Mouse (Mus musculus) brain, adult 2 months (tissue): Measurements from ENCODE around the gene Psmd9.

Source experiments
- DNase-seq: peaks from one replicate; pipeline ENCODE4 v3.0.0; 2011; ENCODE audit warnings: low read depth, low spot score

Psmd9 gene

GRCm38 (mm10) chr5:123137044-123137909 lies 31.9 kb upstream of the Psmd9 start:
- DNase-seq: peak; percentile 82

DNA sequence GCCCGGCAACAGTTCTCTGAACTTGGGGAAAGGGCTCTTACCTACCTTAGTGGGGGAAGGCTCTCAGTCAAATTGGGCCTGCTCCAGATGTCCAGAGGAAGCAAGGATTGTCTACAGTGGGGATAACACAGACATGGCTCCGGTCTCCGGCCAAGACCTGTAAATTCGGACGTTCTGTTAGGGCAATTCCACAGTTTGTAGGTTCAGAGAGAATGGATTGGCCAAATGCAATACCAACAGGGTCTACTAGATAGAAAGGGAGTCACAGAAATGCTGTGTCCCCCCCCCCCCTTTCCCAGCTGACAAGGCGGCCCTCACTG lies 31.3 kb upstream of the Psmd9 start:
- no peak for DNase-seq

GRCm38 (mm10) chr5:123138230-123138911 lies 30.8 kb upstream of the Psmd9 start:
- peak; percentile 75 for DNase-seq

- DNase-seq: peak; percentile 97
These were observed 30.1 kb upstream of the Psmd9 start for GRCm38 (mm10) chr5:123138953-123139721.

DNA sequence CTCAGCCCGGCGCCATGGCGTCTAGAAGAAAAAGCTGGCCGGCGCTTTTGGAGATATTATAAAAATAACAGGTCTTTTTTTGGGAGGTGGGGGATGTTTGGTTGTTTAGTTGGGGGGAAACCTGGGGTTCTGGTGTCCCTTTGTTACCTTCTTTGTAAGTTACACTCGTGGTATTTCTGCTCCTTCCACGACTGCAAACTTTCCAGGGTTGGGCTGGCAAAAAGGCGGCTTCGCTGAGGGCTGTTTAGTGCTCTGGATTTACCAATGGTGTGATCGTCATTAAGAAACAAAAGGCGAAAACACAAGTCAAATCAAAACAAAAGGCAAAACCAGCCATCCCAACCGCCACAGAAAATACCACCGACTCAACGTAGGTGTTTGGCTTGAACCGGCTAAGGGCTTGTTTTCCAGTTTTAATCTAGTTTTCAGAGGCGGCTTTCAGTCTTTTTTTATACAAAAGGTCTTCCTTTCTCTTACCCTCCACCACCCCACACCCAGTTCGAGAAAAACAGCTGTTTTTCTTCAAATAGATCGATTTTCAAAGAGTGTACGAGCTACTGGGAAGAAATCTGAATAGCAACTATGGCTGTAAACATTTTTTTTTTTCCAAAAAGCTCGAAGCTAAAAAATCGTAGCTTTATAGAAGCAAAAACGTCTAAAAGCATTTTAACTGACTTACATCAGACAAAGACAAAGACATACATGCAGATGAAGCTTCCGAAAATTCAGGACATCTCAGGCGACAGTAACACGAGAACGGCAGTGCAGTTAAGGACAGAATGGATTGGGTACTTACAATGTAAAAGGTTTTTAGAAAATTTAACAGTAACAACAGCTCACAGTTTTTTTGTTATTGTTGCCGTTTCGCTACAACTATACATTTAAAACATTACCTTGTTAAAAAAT lies 29.2 kb upstream of the Psmd9 start:
- DNase-seq: peak; percentile 59

- peak; percentile 98 for DNase-seq
These were observed 28.3 kb upstream of the Psmd9 start for GRCm38 (mm10) chr5:123140694-123141554.

GRCm38 (mm10) chr5:123141555-123142160 lies 27.6 kb upstream of the Psmd9 start:
- DNase-seq: no peak

DNA sequence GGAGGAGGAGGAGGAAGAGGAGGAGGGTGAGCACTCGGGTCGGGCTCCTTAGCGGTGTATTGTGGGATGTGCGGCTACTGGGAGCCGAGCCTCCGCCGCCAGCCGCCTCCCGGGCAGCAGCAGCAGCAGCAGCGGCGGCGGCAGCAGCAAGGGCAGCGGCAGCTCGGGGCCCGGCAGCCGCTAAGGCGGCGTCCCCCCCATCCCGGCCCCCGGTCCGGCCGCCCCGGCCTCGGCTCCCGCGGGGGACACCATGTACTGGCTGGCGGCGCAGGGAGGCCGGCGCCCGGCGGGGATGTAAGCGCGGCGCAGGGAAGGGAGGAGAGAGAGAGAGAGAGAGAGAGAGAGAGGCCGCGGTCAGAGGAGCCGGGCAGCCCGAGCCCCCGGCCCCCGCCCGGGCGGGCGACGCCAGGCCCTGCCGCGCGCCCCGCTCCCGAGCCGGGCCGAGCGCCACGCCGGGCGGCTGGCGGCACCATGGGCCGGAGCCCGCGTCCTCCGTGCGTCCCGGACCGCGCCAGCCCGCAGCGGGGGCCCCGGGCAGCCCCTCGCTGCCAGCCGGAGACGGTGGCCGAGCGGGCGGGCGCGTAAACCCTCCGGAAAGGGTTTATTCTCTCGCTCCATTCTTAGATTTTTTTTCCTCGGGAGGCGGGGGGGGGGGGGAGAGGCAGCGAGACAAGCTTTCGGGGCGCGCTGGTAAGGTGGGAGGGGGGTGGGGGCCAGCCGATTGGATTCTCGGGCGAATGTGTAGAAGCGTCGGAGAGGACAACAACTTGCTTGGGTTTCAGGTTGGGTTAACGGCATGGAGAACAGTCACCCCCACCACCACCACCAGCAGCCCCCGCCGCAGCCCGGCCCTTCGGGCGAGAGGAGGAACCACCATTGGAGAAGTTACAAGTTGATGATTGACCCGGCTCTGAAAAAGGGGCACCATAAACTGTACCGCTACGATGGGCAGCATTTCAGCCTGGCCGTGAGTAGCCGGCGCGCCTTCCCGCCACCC lies 26.8 kb upstream of the Psmd9 start, which contains the start of gene Setd1b:
TSS of gene Setd1b (plus strand) at position 33 of the 997 bp plus-strand sequence.
- peak; percentile 81 for DNase-seq

DNA sequence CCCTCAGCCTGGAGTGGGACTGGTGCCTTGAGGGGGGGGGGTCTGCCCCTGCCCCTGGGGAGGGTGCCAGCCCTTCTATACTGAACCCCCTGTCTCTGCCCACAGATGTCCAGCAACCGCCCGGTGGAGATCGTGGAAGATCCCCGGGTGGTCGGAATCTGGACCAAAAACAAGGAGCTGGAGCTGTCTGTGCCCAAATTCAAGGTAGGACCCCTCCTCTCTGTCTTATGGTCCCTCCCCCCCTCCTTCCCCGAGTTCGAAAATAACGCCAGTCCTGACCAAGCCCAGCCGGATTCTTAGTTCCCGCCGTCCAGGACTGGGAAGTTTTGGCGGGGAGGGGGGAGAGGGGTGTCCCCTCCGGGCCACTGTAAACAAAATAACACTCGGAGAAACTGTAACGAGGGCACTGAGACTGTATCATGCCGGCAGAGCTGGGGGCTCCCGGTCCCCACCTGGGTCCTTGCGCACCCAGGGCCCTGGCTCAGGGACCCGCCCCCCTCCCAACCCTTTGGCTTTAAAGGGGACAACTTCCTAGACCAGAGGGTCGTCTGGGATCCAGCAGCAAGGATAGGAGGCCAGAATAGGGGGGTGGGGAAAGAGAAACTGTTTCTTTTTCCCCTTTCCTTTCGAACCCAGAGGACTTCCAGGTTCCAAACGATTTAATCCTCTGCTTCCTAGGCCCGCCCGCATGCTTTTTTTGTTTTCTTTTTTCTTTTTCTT lies 25.8 kb upstream of the Psmd9 start:
- peak; percentile 76 for DNase-seq

DNA sequence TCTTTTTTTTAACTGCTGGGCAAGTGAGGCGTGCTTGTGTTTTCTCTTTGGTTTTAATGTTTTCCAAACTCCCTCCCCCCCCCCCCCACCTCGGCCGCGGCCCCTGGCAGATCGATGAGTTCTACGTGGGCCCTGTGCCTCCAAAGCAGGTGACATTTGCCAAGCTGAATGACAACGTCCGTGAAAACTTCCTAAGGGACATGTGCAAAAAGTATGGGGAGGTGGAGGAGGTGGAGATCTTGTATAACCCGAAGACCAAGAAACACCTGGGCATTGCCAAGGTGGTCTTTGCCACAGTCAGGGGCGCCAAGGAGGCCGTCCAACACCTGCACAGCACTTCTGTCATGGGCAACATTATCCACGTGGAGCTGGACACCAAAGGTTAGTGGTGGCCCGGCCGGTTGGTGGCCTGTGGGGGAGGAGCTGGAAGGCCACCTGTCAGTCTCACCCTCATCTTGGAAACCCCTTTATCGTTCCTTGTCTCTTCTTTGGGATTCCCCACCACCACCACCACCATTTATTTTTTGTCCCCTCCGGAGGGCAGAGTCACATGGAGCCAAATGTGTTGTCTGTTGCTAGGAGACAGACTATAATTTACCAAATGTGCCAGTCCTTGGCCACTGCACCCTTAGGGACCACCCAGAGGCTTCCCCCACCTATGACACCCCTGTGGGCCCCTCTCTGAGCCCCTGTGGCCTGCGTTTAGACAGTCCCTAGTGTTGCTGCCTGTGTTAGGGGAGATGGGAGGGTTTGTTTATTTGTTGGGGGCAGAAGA lies 25.1 kb upstream of the Psmd9 start:
- no peak for DNase-seq

GRCm38 (mm10) chr5:123144746-123145590 lies 24.2 kb upstream of the Psmd9 start:
- peak; percentile 46 for DNase-seq

GRCm38 (mm10) chr5:123146357-123146756 lies 22.9 kb upstream of the Psmd9 start:
- no peak for DNase-seq

- DNase-seq: no peak
These were observed 21.6 kb upstream of the Psmd9 start for GRCm38 (mm10) chr5:123147569-123147968.

GRCm38 (mm10) chr5:123148073-123148722 lies 21.0 kb upstream of the Psmd9 start:
- no peak for DNase-seq
